14 mouse cellular contexts compared by ENCODE assay signal in the genomic region with DNA sequence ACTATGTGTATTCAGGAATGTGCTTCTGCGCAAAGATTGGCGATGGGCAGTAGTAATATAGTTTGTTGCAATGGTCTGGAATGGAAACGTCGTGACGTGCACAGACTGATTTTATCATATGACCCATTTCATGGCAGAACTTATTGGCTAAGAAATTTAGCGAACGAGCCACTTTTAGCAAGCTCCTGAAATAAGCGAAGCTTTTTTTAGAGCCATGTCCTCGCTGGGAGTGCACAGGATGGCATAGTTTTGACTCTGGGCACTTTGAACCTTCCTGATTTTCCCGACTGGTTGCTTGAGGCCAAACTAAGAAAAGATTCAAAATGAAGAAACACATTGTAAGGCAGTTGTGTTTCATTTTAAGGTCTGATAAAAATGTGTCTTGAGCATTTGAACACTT.
"Had no signal": no experiment of that assay in that cellular context is flagged by ENCODE, and none has a peak within 500 bp of the region (broad histone marks: within the 10 kb centered on the region; RNA-seq: fewer than 3 reads in every experiment).

No protein-coding gene starts in this region.

- H3K9ac ChIP-seq: limb, embryonic 15.5 days; liver, embryonic 12.5 days; lung, embryonic 14.5 days; neural tube, embryonic 15.5 days had no signal

- H3K4me2 ChIP-seq: limb, embryonic 15.5 days; liver, embryonic 12.5 days; lung, embryonic 14.5 days; neural tube, embryonic 15.5 days had no signal

- ATAC-seq: intestine, embryonic 16.5 days; liver, embryonic 12.5 days had no signal

- H3K36me3 ChIP-seq: limb, embryonic 15.5 days; liver, embryonic 12.5 days; midbrain, embryonic 10.5 days; neural tube, embryonic 15.5 days had no signal

- H3K4me3 ChIP-seq: left cerebral cortex, adult 2 months; limb, embryonic 15.5 days; liver, embryonic 12.5 days; midbrain, embryonic 10.5 days; myocyte; neural tube, embryonic 15.5 days had no signal

- H3K9me3 ChIP-seq: limb, embryonic 15.5 days; liver, embryonic 12.5 days; midbrain, embryonic 10.5 days; neural tube, embryonic 15.5 days had no signal

- DNase-seq: lung, embryonic 14.5 days; lung, postnatal 10 days; lung, postnatal 4 days; midbrain, embryonic 14.5 days; right cerebral cortex, postnatal 25 days; thymus, adult 2 months; thymus, postnatal 25 days had no signal

- H3K4me1 ChIP-seq: limb, embryonic 15.5 days; liver, embryonic 12.5 days; midbrain, embryonic 10.5 days; neural tube, embryonic 15.5 days had no signal

- H3K27ac ChIP-seq: left cerebral cortex, adult 2 months; limb, embryonic 15.5 days; liver, embryonic 12.5 days; midbrain, embryonic 10.5 days; neural tube, embryonic 15.5 days had no signal

- H3K27me3 ChIP-seq: limb, embryonic 15.5 days; liver, embryonic 12.5 days; neural tube, embryonic 15.5 days had no signal
